Mouse (Mus musculus) forebrain, embryonic 16.5 days (tissue): Measurements from ENCODE around the gene Gm37419. TPM values are rescaled to one million over a fixed set of nuclear protein-coding genes. Genes with fewer than 3 reads are reported as not detected.
A peak's percentile ranks its signal among the peaks of the same experiment; 100 is the strongest.

Experiments
- ATAC-seq: fragments of 200-750 bp; cut with Nextera tagmentation; 2 replicates; pipeline ENCODE4 v1.8.0; 2017; ENCODE audit warnings: mild to moderate bottlenecking, moderate library complexity
- H3K27ac ChIP-seq: fragments of 300-500 bp; sonication (generic); 2 replicates; pipeline ENCODE4 v1.5.1; 2014; ENCODE audit warnings: low read length, control low read depth
- H3K27me3 ChIP-seq: fragments of 300-500 bp; sonication (generic); replicated peaks from 2 replicates; pipeline ENCODE4 v1.6.1; 2014; ENCODE audit warnings: low read length; ENCODE audit not compliant: control insufficient read depth, insufficient read depth
- H3K36me3 ChIP-seq: fragments of 300-500 bp; sonication (generic); 2 replicates; pipeline ENCODE4 v1.6.1; 2014; ENCODE audit not compliant: control insufficient read depth, insufficient read depth
- H3K4me1 ChIP-seq: fragments of 300-500 bp; sonication (generic); replicated peaks from 2 replicates; pipeline ENCODE4 v1.6.1; 2014; ENCODE audit warnings: low read length; ENCODE audit not compliant: control insufficient read depth, insufficient read depth
- H3K4me2 ChIP-seq: fragments of 300-500 bp; sonication (generic); 2 replicates; pipeline ENCODE4 v1.6.1; 2014; ENCODE audit warnings: mild to moderate bottlenecking, low read length, control low read depth
- H3K4me3 ChIP-seq: fragments of 300-500 bp; sonication (generic); replicated peaks from 2 replicates; pipeline ENCODE4 v1.5.1; 2014; ENCODE audit warnings: mild to moderate bottlenecking, low read length, control low read depth
- H3K9ac ChIP-seq: fragments of 300-500 bp; sonication (generic); replicated peaks from 2 replicates; pipeline ENCODE4 v1.6.1; 2014; ENCODE audit warnings: low read depth, low read length, control low read depth
- H3K9me3 ChIP-seq: fragments of 300-500 bp; sonication (generic); 2 replicates; pipeline ENCODE4 v1.6.1; 2016; ENCODE audit warnings: low read length; ENCODE audit not compliant: control insufficient read depth
- WGBS: fragments of 180-500 bp; shearing (Covaris S2); extraction: QIAGEN DNeasy Blood & Tissue Kit; methylation state at CpG from one replicate; pipeline ENCODE4 v1.1.7; 2014; 5-methylcytosine and 5-hydroxymethylcytosine counted together
- polyA plus RNA-seq: library from polyadenylated mRNA; unstranded; fragments of >200 nt; fragmentation: Nextera tagmentation; extraction: Ambion mirVana; gene quantifications from 2 replicates; pipeline ENCODE4 v1.2.1, GENCODE M21; 2015

Gm37419 gene
- polyA plus RNA-seq, 1 experiment from 2014 or later = not detected

GRCm38 (mm10) chr16:23984760-23985466 is 3.4 kb upstream of the Gm37419 start:
- Histone ChIP-seq H3K4me2 (peak overlapping the region; percentile 89), H3K27me3 (peaks cover 6% of the 10 kb centered on the region; the same call in 1 of the 2 replicates), H3K36me3 (no peaks in the 10 kb centered on the region), H3K27ac (peak overlapping the region; percentile 56), H3K4me3 (peak overlapping the region; percentile 79), H3K9me3 (no peaks in the 10 kb centered on the region), H3K9ac (peak overlapping the region; percentile 45), H3K4me1 (peaks cover 48% of the 10 kb centered on the region)
- no peak for ATAC-seq
- under 1% methylated on average over 22 of the region's 22 CpGs for WGBS

GRCm38 (mm10) chr16:23985467-23985861 is 2.8 kb upstream of the Gm37419 start:
- H3K27me3 ChIP-seq = peaks cover 6% of the 10 kb centered on the region; the same call in 1 of the 2 replicates

GRCm38 (mm10) chr16:23986176-23986575 is 2.1 kb upstream of the Gm37419 start:
- Histone ChIP-seq H3K4me2 (peak overlapping the region; percentile 89), H3K4me3 (peak overlapping the region; percentile 79), H3K36me3 (no peaks in the 10 kb centered on the region), H3K27me3 (peaks cover 6% of the 10 kb centered on the region; the same call in 1 of the 2 replicates), H3K4me1 (peaks cover 51% of the 10 kb centered on the region), H3K27ac (peak overlapping the region; percentile 99), H3K9me3 (no peaks in the 10 kb centered on the region), H3K9ac (peak overlapping the region; percentile 86)
- ATAC-seq = no peak
- 6% methylated on average over 3 of the region's 3 CpGs for WGBS

More at GRCm38 (mm10) chr16:23985467-23985861, 2.8 kb upstream of the Gm37419 start:
- Histone ChIP-seq H3K4me3 (peak overlapping the region; percentile 79), H3K4me2 (peak overlapping the region; percentile 89), H3K9me3 (no peaks in the 10 kb centered on the region), H3K9ac (no peak overlapping the region), H3K4me1 (peaks cover 53% of the 10 kb centered on the region), H3K27ac (no peak overlapping the region), H3K36me3 (no peaks in the 10 kb centered on the region)
- ATAC-seq = no peak
- WGBS = 2% methylated on average over 6 of the region's 6 CpGs

GRCm38 (mm10) chr16:23986871-23987270 is 1.4 kb upstream of the Gm37419 start:
- WGBS = 1% methylated on average over 17 of the region's 17 CpGs
- no peaks in the 10 kb centered on the region for H3K9me3 ChIP-seq

GRCm38 (mm10) chr16:23987341-23988156 is 733 bp upstream of the Gm37419 start:
- peaks cover 43% of the 10 kb centered on the region for H3K4me1 ChIP-seq
- ATAC-seq = peak; percentile 13

More at GRCm38 (mm10) chr16:23986871-23987270, 1.4 kb upstream of the Gm37419 start:
- ATAC-seq = no peak
- H3K27me3 ChIP-seq = 0 out of 2 replicates have a peak, but pooled peaks cover 6% of the 10 kb centered on the region
- peaks cover 48% of the 10 kb centered on the region for H3K4me1 ChIP-seq
- no peaks in the 10 kb centered on the region for H3K36me3 ChIP-seq
- H3K4me2 ChIP-seq = peak overlapping the region; percentile 89
- peak overlapping the region; percentile 79 for H3K4me3 ChIP-seq
- H3K9ac ChIP-seq = peak overlapping the region; percentile 86
- H3K27ac ChIP-seq = peak overlapping the region; percentile 99

GRCm38 (mm10) chr16:23988157-23988465 is 171 bp upstream of the Gm37419 start:
- no peaks in the 10 kb centered on the region for H3K9me3 ChIP-seq
- ATAC-seq = no peak
- no peaks in the 10 kb centered on the region for H3K36me3 ChIP-seq
- 0 out of 2 replicates have a peak, but pooled peaks cover 6% of the 10 kb centered on the region for H3K27me3 ChIP-seq
- H3K4me2 ChIP-seq = peak overlapping the region; percentile 89
- peak overlapping the region; percentile 99 for H3K27ac ChIP-seq
- WGBS = 0% methylated on average over 13 of the region's 13 CpGs
- H3K4me3 ChIP-seq = peak overlapping the region; percentile 79
- peaks cover 37% of the 10 kb centered on the region for H3K4me1 ChIP-seq
- H3K9ac ChIP-seq = peak overlapping the region; percentile 86

More at GRCm38 (mm10) chr16:23987341-23988156, 733 bp upstream of the Gm37419 start:
- no peaks in the 10 kb centered on the region for H3K9me3 ChIP-seq
- H3K4me3 ChIP-seq = peak overlapping the region; percentile 79
- H3K27me3 ChIP-seq = 0 out of 2 replicates have a peak, but pooled peaks cover 6% of the 10 kb centered on the region
- H3K36me3 ChIP-seq = no peaks in the 10 kb centered on the region
- peak overlapping the region; percentile 86 for H3K9ac ChIP-seq
- peak overlapping the region; percentile 89 for H3K4me2 ChIP-seq
- WGBS = under 1% methylated on average over 64 of the region's 64 CpGs
- H3K27ac ChIP-seq = peak overlapping the region; percentile 99

- peak overlapping the region; percentile 99 for H3K27ac ChIP-seq
- peaks cover 28% of the 10 kb centered on the region for H3K4me1 ChIP-seq
- peak overlapping the region; percentile 86 for H3K9ac ChIP-seq
- peak; percentile 64 for ATAC-seq
- no peaks in the 10 kb centered on the region for H3K36me3 ChIP-seq
- under 1% methylated on average over 25 of the region's 25 CpGs for WGBS
- H3K9me3 ChIP-seq = no peaks in the 10 kb centered on the region
- 0 out of 2 replicates have a peak, but pooled peaks cover 6% of the 10 kb centered on the region for H3K27me3 ChIP-seq
- H3K4me2 ChIP-seq = peak overlapping the region; percentile 89
- H3K4me3 ChIP-seq = peak overlapping the region; percentile 79
Observed at GRCm38 (mm10) chr16:23989209-23990160, 1.2 kb downstream of the Gm37419 start.

- H3K36me3 ChIP-seq = no peaks in the 10 kb centered on the region
- 21% methylated on average over 11 of the region's 11 CpGs for WGBS
- peak overlapping the region; percentile 79 for H3K4me3 ChIP-seq
- peak overlapping the region; percentile 99 for H3K27ac ChIP-seq
- no peak for ATAC-seq
- peaks cover 21% of the 10 kb centered on the region for H3K4me1 ChIP-seq
- H3K27me3 ChIP-seq = 0 out of 2 replicates have a peak, but pooled peaks cover 2% of the 10 kb centered on the region
- H3K9ac ChIP-seq = peak overlapping the region; percentile 86
- no peaks in the 10 kb centered on the region for H3K9me3 ChIP-seq
- H3K4me2 ChIP-seq = peak overlapping the region; percentile 89
Observed at GRCm38 (mm10) chr16:23990161-23990970, 2.1 kb downstream of the Gm37419 start.
